Mouse (Mus musculus): Measurements from ENCODE around the gene Grap. TPM values are rescaled to one million over a fixed set of nuclear protein-coding genes. Genes with fewer than 3 reads are reported as not detected.

Gene Grap
- polyA plus RNA-seq, 1 experiment from 2014 or later: 7.7 TPM

GRCm38 (mm10) chr11:61713157-61713855 is 60.2 kb downstream of the Grap start:
- WGBS: 56% methylated on average over 15 of the region's 15 CpGs
- Histone ChIP-seq H3K36me3 (no peaks in the 10 kb centered on the region), H3K27me3 (replicated peaks) (no peaks in the 10 kb centered on the region), H3K9me3 (replicated peaks) (no peaks in the 10 kb centered on the region), H3K4me3 (no peak overlapping the region), H3K9ac (no peak overlapping the region), H3K4me1 (replicated peaks) (no peaks in the 10 kb centered on the region; the same call in 1 of the 2 replicates), H3K4me2 (no peak overlapping the region), H3K27ac (ENCODE audit: poor library complexity, severe bottlenecking) (no peak overlapping the region)
- ATAC-seq (ENCODE audit: insufficient number of reproducible peaks, low FRiP score): no peak

GRCm38 (mm10) chr11:61714346-61715117 is 61.5 kb downstream of the Grap start:
- Histone ChIP-seq H3K9ac (no peak overlapping the region), H3K27me3 (replicated peaks) (no peaks in the 10 kb centered on the region), H3K4me3 (no peak overlapping the region), H3K4me2 (no peak overlapping the region), H3K27ac (ENCODE audit: poor library complexity, severe bottlenecking) (no peak overlapping the region), H3K4me1 (replicated peaks) (no peaks in the 10 kb centered on the region; the same call in 1 of the 2 replicates), H3K36me3 (no peaks in the 10 kb centered on the region), H3K9me3 (replicated peaks) (no peaks in the 10 kb centered on the region)
- 29% methylated on average over 11 of the region's 11 CpGs for WGBS
- ATAC-seq (ENCODE audit: insufficient number of reproducible peaks, low FRiP score): peak; percentile 64

GRCm38 (mm10) chr11:61715130-61715529 is 62.1 kb downstream of the Grap start:
- Histone ChIP-seq H3K27ac (ENCODE audit: poor library complexity, severe bottlenecking) (no peak overlapping the region), H3K9me3 (replicated peaks) (no peaks in the 10 kb centered on the region), H3K9ac (no peak overlapping the region), H3K4me1 (replicated peaks) (no peaks in the 10 kb centered on the region; the same call in 1 of the 2 replicates), H3K4me3 (no peak overlapping the region), H3K36me3 (no peaks in the 10 kb centered on the region), H3K4me2 (no peak overlapping the region), H3K27me3 (replicated peaks) (no peaks in the 10 kb centered on the region)
- no peak for ATAC-seq (ENCODE audit: insufficient number of reproducible peaks, low FRiP score)
- 48% methylated on average over 6 of the region's 6 CpGs for WGBS

- Histone ChIP-seq H3K27ac (ENCODE audit: poor library complexity, severe bottlenecking) (no peak overlapping the region), H3K4me1 (replicated peaks) (no peaks in the 10 kb centered on the region; the same call in 1 of the 2 replicates), H3K27me3 (replicated peaks) (no peaks in the 10 kb centered on the region), H3K4me3 (no peak overlapping the region), H3K4me2 (no peak overlapping the region), H3K36me3 (no peaks in the 10 kb centered on the region), H3K9me3 (replicated peaks) (no peaks in the 10 kb centered on the region), H3K9ac (no peak overlapping the region)
- no peak for ATAC-seq (ENCODE audit: insufficient number of reproducible peaks, low FRiP score)
- WGBS: 62% methylated on average over 5 of the region's 5 CpGs
Measured at GRCm38 (mm10) chr11:61717990-61718389, 64.9 kb downstream of the Grap start.

GRCm38 (mm10) chr11:61719387-61719786 is 66.3 kb downstream of the Grap start:
- Histone ChIP-seq H3K36me3 (no peaks in the 10 kb centered on the region), H3K27ac (ENCODE audit: poor library complexity, severe bottlenecking) (no peak overlapping the region), H3K27me3 (replicated peaks) (no peaks in the 10 kb centered on the region), H3K4me2 (no peak overlapping the region), H3K4me1 (replicated peaks) (no peaks in the 10 kb centered on the region), H3K9me3 (replicated peaks) (no peaks in the 10 kb centered on the region), H3K4me3 (no peak overlapping the region), H3K9ac (no peak overlapping the region)
- 51% methylated on average over 3 of the region's 3 CpGs for WGBS
- no peak for ATAC-seq (ENCODE audit: insufficient number of reproducible peaks, low FRiP score)

- no peaks in the 10 kb centered on the region for H3K4me1 ChIP-seq (replicated peaks)
- no peaks in the 10 kb centered on the region for H3K9me3 ChIP-seq (replicated peaks)
- ATAC-seq (ENCODE audit: insufficient number of reproducible peaks, low FRiP score): no peak
- H3K4me2 ChIP-seq: no peak overlapping the region
- 77% methylated on average over 8 of the region's 8 CpGs for WGBS
- no peak overlapping the region for H3K27ac ChIP-seq (ENCODE audit: poor library complexity, severe bottlenecking)
- H3K27me3 ChIP-seq (replicated peaks): no peaks in the 10 kb centered on the region
- H3K9ac ChIP-seq: no peak overlapping the region
- H3K36me3 ChIP-seq: no peaks in the 10 kb centered on the region
- no peak overlapping the region for H3K4me3 ChIP-seq
Measured at GRCm38 (mm10) chr11:61719826-61720225, 66.8 kb downstream of the Grap start.

- Histone ChIP-seq H3K9me3 (replicated peaks) (no peaks in the 10 kb centered on the region), H3K9ac (no peak within 1 kb of the TSS), H3K27me3 (replicated peaks) (no peaks in the 10 kb centered on the region), H3K36me3 (no peaks in the 10 kb centered on the region), H3K4me2 (no peak within 1 kb of the TSS), H3K4me3 (no peak within 1 kb of the TSS), H3K4me1 (replicated peaks) (no peaks in the 10 kb centered on the region), H3K27ac (ENCODE audit: poor library complexity, severe bottlenecking) (no peak within 1 kb of the TSS)
- 80% methylated on average over 3 of the region's 3 CpGs for WGBS
- no peak for ATAC-seq (ENCODE audit: insufficient number of reproducible peaks, low FRiP score)
Measured at GRCm38 (mm10) chr11:61720636-61721035, 67.6 kb downstream of the Grap start, which contains the start of gene Slc5a10. Slc5a10 (minus strand) TSS chr11:61720826.

GRCm38 (mm10) chr11:61722077-61722476 is 69.0 kb downstream of the Grap start:
- H3K4me2 ChIP-seq: no peak overlapping the region
- no peaks in the 10 kb centered on the region for H3K9me3 ChIP-seq (replicated peaks)
- no peak overlapping the region for H3K4me3 ChIP-seq
- H3K36me3 ChIP-seq: no peaks in the 10 kb centered on the region
- no peak for ATAC-seq (ENCODE audit: insufficient number of reproducible peaks, low FRiP score)
- no peak overlapping the region for H3K27ac ChIP-seq (ENCODE audit: poor library complexity, severe bottlenecking)
- WGBS: 78% methylated on average over 5 of the region's 5 CpGs
- H3K27me3 ChIP-seq (replicated peaks): no peaks in the 10 kb centered on the region
- no peak overlapping the region for H3K9ac ChIP-seq
- no peaks in the 10 kb centered on the region for H3K4me1 ChIP-seq (replicated peaks)

Other genes with a start within 250 kb of the Grap start
- 0.17 and 0.42 TPM in 2 replicates for gene Rnf112, start 199.1 kb upstream of the Grap start, polyA plus RNA-seq (2016; fragmentation: Nextera tagmentation; extraction: Ambion mirVana)
- gene Mfap4, start 167.8 kb upstream of the Grap start, polyA plus RNA-seq (2016; fragmentation: Nextera tagmentation; extraction: Ambion mirVana): 72.4 and 76.0 TPM in 2 replicates
- 33.9 and 35.3 TPM in 2 replicates for gene Mapk7, start 158.9 kb upstream of the Grap start, polyA plus RNA-seq (2016; fragmentation: Nextera tagmentation; extraction: Ambion mirVana)
- gene B9d1, start 148.1 kb upstream of the Grap start, polyA plus RNA-seq (2016; fragmentation: Nextera tagmentation; extraction: Ambion mirVana): 9.0 and 11.0 TPM in 2 replicates
- gene Epn2, start 73.6 kb upstream of the Grap start, polyA plus RNA-seq (2016; fragmentation: Nextera tagmentation; extraction: Ambion mirVana): 23.1 and 25.9 TPM in 2 replicates
- 2.7 and 2.8 TPM in 2 replicates for gene Fam83g, start 30.8 kb downstream of the Grap start, polyA plus RNA-seq (2016; fragmentation: Nextera tagmentation; extraction: Ambion mirVana)
- not detected in 2 replicates for gene Slc5a10, start 67.6 kb downstream of the Grap start, polyA plus RNA-seq (2016; fragmentation: Nextera tagmentation; extraction: Ambion mirVana)
- gene Prpsap2, start 108.8 kb downstream of the Grap start, polyA plus RNA-seq (2016; fragmentation: Nextera tagmentation; extraction: Ambion mirVana): 16.4 and 20.0 TPM in 2 replicates
- 17.0 and 18.8 TPM in 2 replicates for gene Ulk2, start 201.8 kb downstream of the Grap start, polyA plus RNA-seq (2016; fragmentation: Nextera tagmentation; extraction: Ambion mirVana)